Mouse (Mus musculus): ENCODE data around the gene Trh.

DNA sequence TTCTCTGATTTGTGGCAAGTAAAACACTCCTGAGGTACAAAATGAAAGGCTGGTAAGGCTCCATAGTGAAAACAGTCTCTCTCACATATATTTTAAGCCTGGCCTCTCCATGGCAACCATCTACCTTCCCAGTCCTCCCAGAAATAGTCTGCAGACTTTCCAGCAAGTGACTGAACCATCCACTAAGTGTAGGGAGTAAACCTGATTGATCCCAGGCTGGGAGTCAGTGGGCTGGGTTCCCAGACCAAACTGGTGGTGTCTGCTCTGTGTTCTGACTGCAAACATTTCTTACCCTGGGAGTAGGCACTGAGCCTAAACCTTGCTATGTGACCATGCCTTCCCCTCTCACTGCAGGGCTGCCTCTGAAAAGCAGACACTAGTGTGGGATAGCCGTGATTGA is 19.5 kb downstream of the Trh start:
- no peak for TF ChIP-seq CTCF (IDR thresholded peaks at IDR 0.05; ENCODE audit: extremely low read depth, insufficient read depth, low read length)
- TF ChIP-seq POLR2A (IDR thresholded peaks at IDR 0.05; ENCODE audit: extremely low read depth, insufficient read depth, low read length) = no peak

Data from cortical plate, adult 2 months (tissue).